Mouse (Mus musculus): Measurements from ENCODE around the gene Psmb11. TPM values are rescaled to one million over a fixed set of nuclear protein-coding genes. Genes with fewer than 3 reads are reported as not detected.

Psmb11 gene
- polyA plus RNA-seq, 1 experiment from 2014 or later = not detected

- H3K27me3 ChIP-seq (replicated peaks; ENCODE audit: control insufficient read depth, insufficient read depth, low read length) = no peaks in the 10 kb centered on the region
- peak within 1 kb of the TSS; percentile 72 for H3K4me3 ChIP-seq (ENCODE audit: low read depth, low read length)
- under 1% methylated on average over 61 of the region's 66 CpGs for WGBS
- peak; percentile 74 for ATAC-seq (ENCODE audit: low read depth)
- H3K4me2 ChIP-seq (ENCODE audit: low read depth, low read length) = peak within 1 kb of the TSS; percentile 89
- H3K9me3 ChIP-seq (ENCODE audit: control insufficient read depth, low read length) = no peaks in the 10 kb centered on the region
- peak within 1 kb of the TSS; percentile 95 for H3K27ac ChIP-seq (replicated peaks; ENCODE audit: low read depth, low read length)
- H3K9ac ChIP-seq (ENCODE audit: low read depth, low read length) = peak within 1 kb of the TSS; percentile 84
- DNase-seq (ENCODE audit: low spot score) = peak; percentile 97
- peaks cover 12% of the 10 kb centered on the region for H3K36me3 ChIP-seq (ENCODE audit: control insufficient read depth, insufficient read depth, low read length)
- H3K4me1 ChIP-seq (ENCODE audit: control insufficient read depth, insufficient read depth, low read length) = peaks cover 22% of the 10 kb centered on the region
These were observed 43.9 kb upstream of the Psmb11 start, which contains the start of gene Ajuba for GRCm38 (mm10) chr14:54577089-54577982. Gene Ajuba (minus strand): TSS chr14:54577558.

GRCm38 (mm10) chr14:54578063-54578462 lies 43.2 kb upstream of the Psmb11 start:
- DNase-seq (ENCODE audit: low spot score) = peak; percentile 85
- Histone ChIP-seq H3K9me3 (ENCODE audit: control insufficient read depth, low read length) (no peaks in the 10 kb centered on the region), H3K27me3 (replicated peaks; ENCODE audit: control insufficient read depth, insufficient read depth, low read length) (no peaks in the 10 kb centered on the region), H3K27ac (replicated peaks; ENCODE audit: low read depth, low read length) (peak overlapping the region; percentile 95), H3K36me3 (ENCODE audit: control insufficient read depth, insufficient read depth, low read length) (peaks cover 10% of the 10 kb centered on the region), H3K4me1 (ENCODE audit: control insufficient read depth, insufficient read depth, low read length) (peaks cover 14% of the 10 kb centered on the region), H3K4me3 (ENCODE audit: low read depth, low read length) (peak overlapping the region; percentile 72), H3K9ac (ENCODE audit: low read depth, low read length) (peak overlapping the region; percentile 84), H3K4me2 (ENCODE audit: low read depth, low read length) (peak overlapping the region; percentile 89)
- under 1% methylated on average over 10 of the region's 10 CpGs for WGBS
- peak; percentile 28; the same call in 1 of the 2 replicates for ATAC-seq (ENCODE audit: low read depth)

GRCm38 (mm10) chr14:54579638-54580037 lies 41.6 kb upstream of the Psmb11 start:
- Histone ChIP-seq H3K9me3 (ENCODE audit: control insufficient read depth, low read length) (no peaks in the 10 kb centered on the region), H3K27me3 (replicated peaks; ENCODE audit: control insufficient read depth, insufficient read depth, low read length) (no peaks in the 10 kb centered on the region), H3K9ac (ENCODE audit: low read depth, low read length) (no peak overlapping the region), H3K4me2 (ENCODE audit: low read depth, low read length) (no peak overlapping the region), H3K36me3 (ENCODE audit: control insufficient read depth, insufficient read depth, low read length) (peaks cover 15% of the 10 kb centered on the region; the same call in 1 of the 2 replicates), H3K4me1 (ENCODE audit: control insufficient read depth, insufficient read depth, low read length) (peaks cover 4% of the 10 kb centered on the region; the same call in 1 of the 2 replicates), H3K4me3 (ENCODE audit: low read depth, low read length) (no peak overlapping the region), H3K27ac (replicated peaks; ENCODE audit: low read depth, low read length) (no peak overlapping the region)
- DNase-seq (ENCODE audit: low spot score) (no peak), ATAC-seq (ENCODE audit: low read depth) (no peak)
- 72% methylated on average over 7 of the region's 7 CpGs for WGBS

GRCm38 (mm10) chr14:54582536-54582935 lies 38.7 kb upstream of the Psmb11 start:
- Histone ChIP-seq H3K27me3 (replicated peaks; ENCODE audit: control insufficient read depth, insufficient read depth, low read length) (no peaks in the 10 kb centered on the region), H3K4me1 (ENCODE audit: control insufficient read depth, insufficient read depth, low read length) (no peaks in the 10 kb centered on the region), H3K36me3 (ENCODE audit: control insufficient read depth, insufficient read depth, low read length) (peaks cover 29% of the 10 kb centered on the region; the same call in 1 of the 2 replicates), H3K4me3 (ENCODE audit: low read depth, low read length) (no peak overlapping the region), H3K9me3 (ENCODE audit: control insufficient read depth, low read length) (no peaks in the 10 kb centered on the region), H3K4me2 (ENCODE audit: low read depth, low read length) (no peak overlapping the region), H3K9ac (ENCODE audit: low read depth, low read length) (no peak overlapping the region), H3K27ac (replicated peaks; ENCODE audit: low read depth, low read length) (no peak overlapping the region)
- ATAC-seq (ENCODE audit: low read depth) (no peak), DNase-seq (ENCODE audit: low spot score) (no peak)
- WGBS = 88% methylated on average over 9 of the region's 9 CpGs

GRCm38 (mm10) chr14:54583681-54584338 lies 37.4 kb upstream of the Psmb11 start:
- WGBS = 40% methylated on average over 7 of the region's 7 CpGs
- H3K4me2 ChIP-seq (ENCODE audit: low read depth, low read length) = no peak overlapping the region

GRCm38 (mm10) chr14:54591056-54591455 lies 30.2 kb upstream of the Psmb11 start:
- no peaks in the 10 kb centered on the region for H3K27me3 ChIP-seq (replicated peaks; ENCODE audit: control insufficient read depth, insufficient read depth, low read length)
- H3K4me3 ChIP-seq (ENCODE audit: low read depth, low read length) = no peak overlapping the region
- H3K27ac ChIP-seq (replicated peaks; ENCODE audit: low read depth, low read length) = no peak overlapping the region
- ATAC-seq (ENCODE audit: low read depth) (no peak), DNase-seq (ENCODE audit: low spot score) (no peak)
- WGBS = 86% methylated on average over 16 of the region's 16 CpGs
- H3K9me3 ChIP-seq (ENCODE audit: control insufficient read depth, low read length) = no peaks in the 10 kb centered on the region
- no peak overlapping the region for H3K9ac ChIP-seq (ENCODE audit: low read depth, low read length)
- H3K4me2 ChIP-seq (ENCODE audit: low read depth, low read length) = no peak overlapping the region
- no peaks in the 10 kb centered on the region for H3K4me1 ChIP-seq (ENCODE audit: control insufficient read depth, insufficient read depth, low read length)
- peaks cover 23% of the 10 kb centered on the region for H3K36me3 ChIP-seq (ENCODE audit: control insufficient read depth, insufficient read depth, low read length)

More at GRCm38 (mm10) chr14:54583681-54584338, 37.4 kb upstream of the Psmb11 start:
- no peak overlapping the region for H3K27ac ChIP-seq (replicated peaks; ENCODE audit: low read depth, low read length)
- no peaks in the 10 kb centered on the region for H3K9me3 ChIP-seq (ENCODE audit: control insufficient read depth, low read length)
- H3K9ac ChIP-seq (ENCODE audit: low read depth, low read length) = no peak overlapping the region
- H3K36me3 ChIP-seq (ENCODE audit: control insufficient read depth, insufficient read depth, low read length) = peaks cover 31% of the 10 kb centered on the region; the same call in 1 of the 2 replicates
- H3K27me3 ChIP-seq (replicated peaks; ENCODE audit: control insufficient read depth, insufficient read depth, low read length) = no peaks in the 10 kb centered on the region
- DNase-seq (ENCODE audit: low spot score) = peak; percentile 66
- H3K4me3 ChIP-seq (ENCODE audit: low read depth, low read length) = no peak overlapping the region
- peak; percentile 48; the same call in 1 of the 2 replicates for ATAC-seq (ENCODE audit: low read depth)
- no peaks in the 10 kb centered on the region for H3K4me1 ChIP-seq (ENCODE audit: control insufficient read depth, insufficient read depth, low read length)

- peak overlapping the region; percentile 39; the same call in 1 of the 2 replicates for H3K27ac ChIP-seq (replicated peaks; ENCODE audit: low read depth, low read length)
- 68% methylated on average over 10 of the region's 10 CpGs for WGBS
These were observed 28.8 kb upstream of the Psmb11 start for GRCm38 (mm10) chr14:54592319-54592934.

GRCm38 (mm10) chr14:54594055-54594454 lies 27.2 kb upstream of the Psmb11 start:
- Histone ChIP-seq H3K4me2 (ENCODE audit: low read depth, low read length) (no peak overlapping the region), H3K36me3 (ENCODE audit: control insufficient read depth, insufficient read depth, low read length) (peaks cover 18% of the 10 kb centered on the region), H3K9me3 (ENCODE audit: control insufficient read depth, low read length) (no peaks in the 10 kb centered on the region), H3K27me3 (replicated peaks; ENCODE audit: control insufficient read depth, insufficient read depth, low read length) (no peaks in the 10 kb centered on the region), H3K9ac (ENCODE audit: low read depth, low read length) (no peak overlapping the region), H3K4me3 (ENCODE audit: low read depth, low read length) (no peak overlapping the region), H3K27ac (replicated peaks; ENCODE audit: low read depth, low read length) (no peak overlapping the region), H3K4me1 (ENCODE audit: control insufficient read depth, insufficient read depth, low read length) (no peaks in the 10 kb centered on the region)
- WGBS = 93% methylated on average over 3 of the region's 3 CpGs
- ATAC-seq (ENCODE audit: low read depth) (no peak), DNase-seq (ENCODE audit: low spot score) (no peak)

More at GRCm38 (mm10) chr14:54592319-54592934, 28.8 kb upstream of the Psmb11 start:
- H3K27me3 ChIP-seq (replicated peaks; ENCODE audit: control insufficient read depth, insufficient read depth, low read length) = no peaks in the 10 kb centered on the region
- H3K4me2 ChIP-seq (ENCODE audit: low read depth, low read length) = no peak overlapping the region
- H3K9ac ChIP-seq (ENCODE audit: low read depth, low read length) = 0 out of 2 replicates have a peak overlapping the region, but pooled peaks have one; percentile 14
- no peak for DNase-seq (ENCODE audit: low spot score)
- peaks cover 21% of the 10 kb centered on the region for H3K36me3 ChIP-seq (ENCODE audit: control insufficient read depth, insufficient read depth, low read length)
- H3K9me3 ChIP-seq (ENCODE audit: control insufficient read depth, low read length) = no peaks in the 10 kb centered on the region
- no peak overlapping the region for H3K4me3 ChIP-seq (ENCODE audit: low read depth, low read length)
- ATAC-seq (ENCODE audit: low read depth) = no peak
- H3K4me1 ChIP-seq (ENCODE audit: control insufficient read depth, insufficient read depth, low read length) = no peaks in the 10 kb centered on the region

All from embryonic facial prominence, embryonic 14.5 days (tissue).